Mouse (Mus musculus): ENCODE results near the gene Hes6. TPM values are rescaled to one million over a fixed set of nuclear protein-coding genes. Genes with fewer than 3 reads are reported as not detected.

The Hes6 gene
- total and polyA plus RNA-seq, 2 experiments from 2014 or later, result 113 to 119 TPM

DNA sequence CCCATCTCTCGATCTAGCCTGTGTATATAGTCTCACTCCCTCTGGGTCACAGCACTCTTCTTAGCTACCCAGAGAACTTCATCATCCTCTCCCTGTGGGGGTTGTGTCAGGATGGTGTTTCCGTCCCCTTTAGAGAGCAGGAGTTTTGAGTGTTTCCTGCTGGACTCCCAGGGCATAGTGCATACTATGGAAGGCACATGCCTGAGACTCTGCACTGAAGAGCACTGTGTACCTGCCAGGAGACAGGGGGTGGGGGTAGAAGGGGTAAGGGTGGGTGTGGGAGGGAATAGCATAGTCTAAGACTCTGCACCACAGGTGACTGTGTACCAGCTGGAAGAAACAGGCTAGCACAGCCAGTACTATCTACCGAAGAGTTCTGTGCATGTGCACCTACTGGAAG is 40.5 kb upstream of the Hes6 start:
- no peak for TF ChIP-seq CTCF (IDR thresholded peaks at IDR 0.05)
- WGBS, result 87% methylated on average over 3 of the region's 3 CpGs
- no peak overlapping the region for H3K4me3 ChIP-seq (ENCODE audit: low read depth, low read length)
- H3K4me2 ChIP-seq (ENCODE audit: low read depth, low read length, poor library complexity, severe bottlenecking), result no peak overlapping the region
- H3K27ac ChIP-seq (ENCODE audit: low read depth, low read length), result no peak overlapping the region
- H3K27me3 ChIP-seq (ENCODE audit: insufficient read depth, low read length), result no peaks in the 10 kb centered on the region
- H3K9ac ChIP-seq (replicated peaks; ENCODE audit: low read length, poor library complexity, severe bottlenecking), result no peak overlapping the region
- DNase-seq (ENCODE audit: low spot score) (no peak), ATAC-seq (ENCODE audit: low FRiP score) (no peak)
- peaks cover 13% of the 10 kb centered on the region for H3K36me3 ChIP-seq (ENCODE audit: insufficient read depth, low read length)
- H3K4me1 ChIP-seq (ENCODE audit: insufficient read depth, low read length), result peaks cover 10% of the 10 kb centered on the region; the same call in 1 of the 2 replicates
- no peaks in the 10 kb centered on the region for H3K9me3 ChIP-seq (ENCODE audit: low read length)

- TF ChIP-seq CTCF (IDR thresholded peaks at IDR 0.05), result no peak
- 82% methylated on average over 9 of the region's 9 CpGs for WGBS
Observed at GRCm38 (mm10) chr1:91453932-91454331, 40.1 kb upstream of the Hes6 start.

GRCm38 (mm10) chr1:91451547-91452084 is 37.8 kb upstream of the Hes6 start:
- no peak for TF ChIP-seq CTCF (IDR thresholded peaks at IDR 0.05)

More at GRCm38 (mm10) chr1:91453932-91454331, 40.1 kb upstream of the Hes6 start:
- H3K9me3 ChIP-seq (ENCODE audit: low read length), result no peaks in the 10 kb centered on the region
- no peak for ATAC-seq (ENCODE audit: low FRiP score)
- H3K27me3 ChIP-seq (ENCODE audit: insufficient read depth, low read length), result no peaks in the 10 kb centered on the region
- H3K4me2 ChIP-seq (ENCODE audit: low read depth, low read length, poor library complexity, severe bottlenecking), result no peak overlapping the region
- no peak overlapping the region for H3K4me3 ChIP-seq (ENCODE audit: low read depth, low read length)
- no peak overlapping the region for H3K27ac ChIP-seq (ENCODE audit: low read depth, low read length)
- no peak for DNase-seq (ENCODE audit: low spot score)
- H3K4me1 ChIP-seq (ENCODE audit: insufficient read depth, low read length), result peaks cover 10% of the 10 kb centered on the region; the same call in 1 of the 2 replicates
- no peak overlapping the region for H3K9ac ChIP-seq (replicated peaks; ENCODE audit: low read length, poor library complexity, severe bottlenecking)
- H3K36me3 ChIP-seq (ENCODE audit: insufficient read depth, low read length), result peaks cover 17% of the 10 kb centered on the region

DNA sequence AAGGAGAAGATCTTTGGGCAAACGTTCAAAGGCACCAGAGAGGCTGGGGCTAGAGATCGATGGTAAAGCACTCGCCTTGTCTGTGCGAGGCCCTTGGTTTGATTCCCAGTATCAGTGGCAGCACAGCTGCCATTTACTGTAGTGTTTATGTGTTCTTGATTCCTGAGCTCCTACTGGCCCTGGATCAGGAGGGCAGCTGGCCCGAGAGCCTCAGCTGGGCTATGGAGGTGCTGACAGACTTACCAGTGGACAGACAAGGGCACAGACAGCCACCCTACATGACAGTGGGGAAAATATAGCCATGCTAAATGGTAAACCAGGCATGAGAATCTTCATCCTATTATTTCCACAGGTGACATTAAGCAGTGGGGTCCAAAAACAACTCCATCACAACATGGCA is 37.0 kb upstream of the Hes6 start:
- H3K9me3 ChIP-seq (ENCODE audit: low read length), result no peaks in the 10 kb centered on the region
- H3K4me2 ChIP-seq (ENCODE audit: low read depth, low read length, poor library complexity, severe bottlenecking), result no peak overlapping the region
- DNase-seq (ENCODE audit: low spot score) (no peak), ATAC-seq (ENCODE audit: low FRiP score) (no peak)
- no peak overlapping the region for H3K4me3 ChIP-seq (ENCODE audit: low read depth, low read length)
- no peaks in the 10 kb centered on the region for H3K27me3 ChIP-seq (ENCODE audit: insufficient read depth, low read length)
- peaks cover 39% of the 10 kb centered on the region for H3K36me3 ChIP-seq (ENCODE audit: insufficient read depth, low read length)
- 96% methylated on average over 5 of the region's 5 CpGs for WGBS
- TF ChIP-seq CTCF (IDR thresholded peaks at IDR 0.05), result no peak
- H3K9ac ChIP-seq (replicated peaks; ENCODE audit: low read length, poor library complexity, severe bottlenecking), result no peak overlapping the region
- H3K4me1 ChIP-seq (ENCODE audit: insufficient read depth, low read length), result peaks cover 2% of the 10 kb centered on the region; the same call in 1 of the 2 replicates
- no peak overlapping the region for H3K27ac ChIP-seq (ENCODE audit: low read depth, low read length)

More at GRCm38 (mm10) chr1:91451547-91452084, 37.8 kb upstream of the Hes6 start:
- ATAC-seq (ENCODE audit: low FRiP score) (no peak), DNase-seq (ENCODE audit: low spot score) (no peak)
- Histone ChIP-seq H3K9ac (replicated peaks; ENCODE audit: low read length, poor library complexity, severe bottlenecking) (no peak overlapping the region), H3K4me1 (ENCODE audit: insufficient read depth, low read length) (peaks cover 8% of the 10 kb centered on the region; the same call in 1 of the 2 replicates), H3K4me2 (ENCODE audit: low read depth, low read length, poor library complexity, severe bottlenecking) (no peak overlapping the region), H3K27ac (ENCODE audit: low read depth, low read length) (no peak overlapping the region), H3K9me3 (ENCODE audit: low read length) (no peaks in the 10 kb centered on the region), H3K36me3 (ENCODE audit: insufficient read depth, low read length) (peaks cover 39% of the 10 kb centered on the region), H3K27me3 (ENCODE audit: insufficient read depth, low read length) (no peaks in the 10 kb centered on the region), H3K4me3 (ENCODE audit: low read depth, low read length) (no peak overlapping the region)
- WGBS, result 72% methylated on average over 5 of the region's 5 CpGs

DNA sequence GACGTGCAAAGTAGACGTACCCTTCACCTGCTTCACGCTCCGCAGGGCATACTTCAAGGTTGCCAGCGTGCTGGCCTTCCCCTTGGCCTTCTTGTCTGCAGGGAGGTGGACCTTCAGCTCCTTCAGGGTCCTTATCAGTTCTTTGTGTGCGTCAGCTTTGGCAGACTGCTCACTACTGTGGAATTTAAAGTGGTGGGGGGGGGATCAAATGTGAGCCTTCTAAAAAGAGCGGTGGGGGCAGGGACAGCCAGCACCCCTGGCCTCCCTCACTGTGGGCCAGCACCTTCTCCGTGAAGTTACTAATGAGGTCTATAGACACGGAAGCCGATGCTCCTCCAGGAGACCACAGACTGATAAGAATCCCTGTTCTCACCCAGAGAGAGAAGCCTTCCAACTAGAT is 34.9 kb upstream of the Hes6 start:
- Histone ChIP-seq H3K4me2 (ENCODE audit: low read depth, low read length, poor library complexity, severe bottlenecking) (no peak overlapping the region), H3K4me3 (ENCODE audit: low read depth, low read length) (no peak overlapping the region), H3K9me3 (ENCODE audit: low read length) (no peaks in the 10 kb centered on the region), H3K4me1 (ENCODE audit: insufficient read depth, low read length) (no peaks in the 10 kb centered on the region), H3K9ac (replicated peaks; ENCODE audit: low read length, poor library complexity, severe bottlenecking) (no peak overlapping the region), H3K27me3 (ENCODE audit: insufficient read depth, low read length) (no peaks in the 10 kb centered on the region), H3K27ac (ENCODE audit: low read depth, low read length) (no peak overlapping the region), H3K36me3 (ENCODE audit: insufficient read depth, low read length) (peaks cover 48% of the 10 kb centered on the region)
- DNase-seq (ENCODE audit: low spot score) (no peak), ATAC-seq (ENCODE audit: low FRiP score) (no peak)
- WGBS, result 95% methylated on average over 10 of the region's 10 CpGs
- no peak for TF ChIP-seq CTCF (IDR thresholded peaks at IDR 0.05)

DNA sequence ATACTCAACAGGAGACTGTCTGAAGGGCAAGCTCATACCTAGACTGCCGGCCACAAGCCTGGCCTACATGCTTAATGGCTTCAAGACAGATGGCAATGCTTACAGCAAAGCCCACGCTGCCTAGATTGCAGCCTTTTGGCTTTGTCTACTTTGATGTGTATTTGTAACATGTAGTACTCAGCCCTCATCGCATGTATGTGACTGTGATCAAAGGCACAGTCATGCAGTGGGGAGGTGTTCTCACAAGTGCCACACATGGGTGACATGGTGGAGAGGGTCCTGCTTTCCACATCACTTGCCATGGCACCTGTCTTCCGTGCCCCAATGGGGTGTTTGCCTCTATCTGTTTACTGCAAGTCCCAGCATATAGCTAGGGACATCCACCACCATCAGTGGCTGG is 32.7 kb upstream of the Hes6 start:
- no peak for ATAC-seq (ENCODE audit: low FRiP score)
- DNase-seq (ENCODE audit: low spot score), result no peak
- no peaks in the 10 kb centered on the region for H3K27me3 ChIP-seq (ENCODE audit: insufficient read depth, low read length)
- no peak for TF ChIP-seq CTCF (IDR thresholded peaks at IDR 0.05)
- no peak overlapping the region for H3K9ac ChIP-seq (replicated peaks; ENCODE audit: low read length, poor library complexity, severe bottlenecking)
- H3K9me3 ChIP-seq (ENCODE audit: low read length), result no peaks in the 10 kb centered on the region
- no peak overlapping the region for H3K4me2 ChIP-seq (ENCODE audit: low read depth, low read length, poor library complexity, severe bottlenecking)
- H3K4me3 ChIP-seq (ENCODE audit: low read depth, low read length), result no peak overlapping the region
- no peak overlapping the region for H3K27ac ChIP-seq (ENCODE audit: low read depth, low read length)
- 90% methylated on average over 4 of the region's 4 CpGs for WGBS
- H3K36me3 ChIP-seq (ENCODE audit: insufficient read depth, low read length), result peaks cover 59% of the 10 kb centered on the region
- no peaks in the 10 kb centered on the region for H3K4me1 ChIP-seq (ENCODE audit: insufficient read depth, low read length)
